Mouse (Mus musculus): ENCODE results near the gene Sec61g.
"Not testable (repeated sequence)": the region's sequence is repeated elsewhere in the genome, so short reads cannot be mapped to it uniquely, and the experiment has no call there.

Sec61g gene

DNA sequence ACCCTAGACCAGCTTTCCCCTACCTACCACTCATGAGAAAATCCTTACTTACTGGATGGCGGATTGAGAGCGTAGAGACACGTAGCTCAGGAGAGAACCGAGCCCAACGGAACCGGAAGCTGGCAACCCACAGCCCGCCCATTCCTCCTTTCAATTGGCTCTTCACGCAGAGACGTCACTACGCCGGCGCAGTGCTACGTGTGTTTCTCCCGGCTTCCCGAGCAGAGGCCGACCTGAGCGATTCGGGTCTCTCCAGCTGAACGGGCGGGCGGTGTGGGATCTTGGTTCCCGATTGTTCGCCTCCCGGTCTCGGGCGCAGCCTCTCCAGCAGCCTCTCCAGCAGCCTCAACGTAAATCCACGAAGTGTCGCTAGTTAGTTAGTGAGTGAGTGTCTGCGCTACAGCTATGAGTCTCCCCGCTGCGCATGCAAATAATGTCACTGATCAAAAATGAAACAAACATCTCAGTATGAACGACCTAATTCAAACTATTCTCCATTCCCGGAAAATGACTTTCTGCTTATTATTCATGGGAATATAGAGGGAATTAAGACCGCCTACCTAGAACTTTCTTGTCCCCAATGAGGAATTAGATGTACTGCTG lies at the start of gene Sec61g:
Sec61g (minus strand) TSS at position 433 of the 603 bp plus-strand sequence.
- DNase-seq (ENCODE audit: low spot score), result peak; percentile 96

- no peak for DNase-seq (ENCODE audit: low spot score)
Measured at GRCm38 (mm10) chr11:16546421-16547163, 38.3 kb upstream of the Sec61g start.

DNA sequence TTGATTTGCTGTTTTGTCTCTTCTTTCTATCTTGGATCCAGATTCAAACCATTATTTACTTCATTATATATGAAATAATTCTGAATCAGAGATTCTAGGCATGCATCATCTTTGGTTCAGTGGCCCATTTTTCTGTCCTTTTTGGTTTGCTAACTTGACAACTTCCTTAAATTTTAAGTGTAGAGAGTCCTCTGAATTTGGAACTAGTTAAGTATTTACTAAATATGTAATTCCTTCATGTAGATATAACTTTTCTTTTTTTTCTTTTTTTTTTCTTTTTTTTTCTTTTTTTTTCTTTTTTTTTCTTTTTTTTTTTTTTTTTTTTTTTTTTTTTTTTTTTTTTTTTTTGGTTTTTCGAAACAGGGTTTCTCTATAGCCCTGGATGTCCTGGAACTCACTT lies 29.1 kb upstream of the Sec61g start:
- no peak for DNase-seq (ENCODE audit: low spot score)

DNA sequence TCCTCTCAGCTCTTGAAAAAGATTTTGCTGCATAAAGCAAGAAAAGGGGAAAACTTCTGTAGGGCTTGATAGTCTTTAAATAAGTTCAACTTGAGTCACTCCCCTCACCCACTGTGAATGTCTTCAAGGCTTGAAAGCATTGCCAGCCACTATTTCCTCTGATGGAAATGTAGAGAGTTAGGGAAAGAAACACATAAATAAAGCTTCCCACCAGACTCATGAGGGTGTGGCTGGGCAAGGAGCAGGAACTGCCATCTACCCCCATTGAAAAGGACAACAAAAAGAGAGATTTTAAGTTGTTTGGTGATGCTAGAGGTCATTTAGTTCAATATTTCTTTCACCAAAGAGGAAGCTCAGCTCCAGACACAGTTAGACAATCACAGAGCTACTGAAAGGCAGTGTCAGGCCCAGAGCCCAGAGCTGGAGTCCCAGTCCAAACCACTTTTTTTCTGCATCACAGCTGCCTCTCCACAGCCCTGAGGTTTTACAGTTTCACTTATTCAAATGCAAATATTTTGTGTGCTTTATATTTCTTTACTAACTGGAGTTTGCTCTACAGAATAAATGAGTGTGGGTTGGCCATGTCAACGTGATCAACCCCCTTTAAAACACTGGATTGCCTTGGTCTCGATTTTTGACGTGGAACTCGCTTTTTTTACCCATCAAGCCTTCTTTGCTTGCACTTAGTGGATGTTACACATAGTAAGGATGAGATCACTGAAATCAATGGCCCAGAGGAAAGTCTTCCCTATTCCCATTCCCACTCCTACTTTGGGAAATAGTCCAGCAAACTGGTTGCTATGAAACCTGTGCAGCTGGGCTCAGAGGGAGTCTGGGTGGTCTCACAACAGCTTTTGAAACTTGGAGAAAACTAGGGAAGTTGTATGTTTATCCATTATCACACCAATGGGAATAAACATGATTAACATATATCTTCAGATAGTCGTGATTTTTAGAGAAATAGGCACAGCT lies 26.6 kb upstream of the Sec61g start:
- DNase-seq (ENCODE audit: low spot score), result no peak

DNA sequence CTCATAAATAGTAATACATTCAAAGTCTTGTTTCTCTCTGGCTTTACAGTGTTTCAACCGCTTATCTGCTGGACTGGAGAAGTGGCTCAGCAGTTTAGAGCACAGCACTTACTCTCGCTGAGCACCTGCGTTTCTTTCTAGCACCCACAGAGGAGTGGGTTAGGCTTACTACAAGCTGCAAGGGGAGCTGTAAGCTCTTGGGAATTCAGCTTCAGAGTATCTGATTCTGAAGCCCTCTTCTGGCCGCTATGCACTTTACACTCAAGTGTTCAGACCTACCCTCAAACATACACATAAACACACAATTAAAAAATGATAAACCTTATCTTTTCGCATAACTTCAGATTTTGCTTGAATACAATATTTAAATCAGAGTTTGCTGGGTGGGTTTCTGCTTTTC lies 24.6 kb upstream of the Sec61g start:
- no peak for DNase-seq (ENCODE audit: low spot score)

DNA sequence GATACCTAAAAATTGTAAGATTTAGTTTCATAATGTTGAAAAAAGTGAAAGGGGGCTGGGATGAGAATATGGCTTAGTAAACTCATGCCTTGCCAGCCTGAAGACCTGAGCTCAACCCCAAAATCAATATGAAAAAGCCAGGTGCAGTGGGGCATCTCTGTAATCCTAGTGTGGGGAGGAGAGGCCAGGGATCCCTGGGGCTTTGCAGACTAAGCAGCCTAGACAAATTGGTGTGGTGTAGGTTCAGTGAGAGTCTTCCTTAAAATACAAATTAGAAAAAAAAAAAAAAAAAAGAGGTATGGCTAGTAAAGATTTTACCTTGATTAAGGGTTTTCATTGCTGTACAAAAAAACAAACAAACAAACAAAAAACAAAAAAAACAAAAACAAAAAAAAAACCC lies 20.6 kb upstream of the Sec61g start:
- DNase-seq (ENCODE audit: low spot score), result no peak

DNA sequence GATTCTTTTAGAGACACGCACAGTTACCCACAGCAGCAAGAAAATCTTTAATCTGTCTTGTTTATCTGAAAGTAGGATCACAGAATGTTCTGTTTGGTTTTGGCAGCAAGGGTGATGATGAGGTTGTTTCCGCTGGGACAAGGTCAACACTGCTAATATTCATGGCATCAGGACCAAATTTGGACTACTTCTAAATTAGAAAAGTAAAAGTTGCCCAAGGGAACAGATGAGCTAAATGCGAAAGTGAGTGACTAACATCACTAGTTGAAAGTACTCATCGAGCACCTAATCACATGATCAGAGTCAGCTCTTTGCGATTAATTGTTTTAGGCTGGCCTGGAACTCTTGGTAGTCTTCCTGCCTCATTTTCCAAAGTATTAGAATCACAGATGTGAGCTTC lies 20.1 kb upstream of the Sec61g start:
- no peak for DNase-seq (ENCODE audit: low spot score)

DNA sequence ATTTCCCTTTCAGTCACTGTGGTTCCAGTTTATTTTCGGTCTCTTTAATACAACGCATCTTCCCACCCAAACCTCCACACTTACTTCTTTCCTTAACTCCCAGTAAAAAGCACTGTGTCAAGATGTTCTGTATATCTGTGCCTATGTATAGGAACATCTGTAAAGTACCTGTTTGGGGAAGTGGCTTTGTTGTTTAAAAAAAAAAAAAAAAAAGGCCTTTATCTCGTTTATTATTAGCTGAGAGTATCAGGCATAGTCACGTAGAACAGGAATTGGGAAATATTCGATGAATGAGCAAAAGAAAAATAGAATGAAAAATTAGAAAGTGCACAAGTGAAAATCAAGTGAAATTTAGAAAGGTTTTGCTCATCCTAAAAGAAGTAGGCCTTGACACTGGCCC lies 19.5 kb upstream of the Sec61g start:
- no peak for DNase-seq (ENCODE audit: low spot score)

DNA sequence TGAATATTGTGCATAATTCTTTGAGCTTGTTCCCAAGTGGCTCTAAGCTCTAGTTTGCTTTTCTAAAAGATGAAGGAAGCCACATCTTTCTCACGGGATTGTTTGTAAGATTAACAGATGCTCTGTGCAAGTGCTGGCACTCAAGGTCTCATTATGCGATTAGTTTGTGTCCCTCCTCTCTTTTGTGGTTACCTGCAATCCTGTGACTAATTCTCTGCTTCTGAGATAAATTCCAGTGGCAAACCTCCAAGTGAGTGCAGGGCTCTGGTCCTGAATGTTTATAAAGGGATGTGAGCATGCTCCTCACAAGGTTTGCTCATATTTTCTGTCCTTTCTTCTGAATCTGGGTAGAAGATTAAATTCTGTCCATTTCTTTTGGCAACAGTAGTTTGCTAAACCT lies 18.2 kb upstream of the Sec61g start:
- no peak for DNase-seq (ENCODE audit: low spot score)

DNA sequence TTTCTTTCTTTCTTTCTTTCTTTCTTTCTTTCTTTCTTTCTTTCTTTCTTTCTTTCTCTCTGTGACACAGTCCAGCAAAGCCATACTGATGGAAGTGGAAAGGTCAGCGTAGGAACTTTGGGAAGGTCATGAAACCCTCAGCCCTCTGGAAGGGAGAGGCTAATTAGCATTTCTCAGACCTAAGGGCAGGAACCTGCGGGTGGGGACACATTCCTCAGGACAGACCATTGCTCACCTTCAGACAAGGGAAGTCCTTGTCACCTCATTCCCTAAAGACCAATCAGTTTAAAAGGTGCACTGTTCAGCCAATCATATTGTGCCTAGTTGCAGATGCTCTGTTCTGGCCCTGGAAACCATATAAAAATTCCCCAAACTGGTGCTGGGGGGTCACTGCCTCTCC lies 17.4 kb upstream of the Sec61g start:
- DNase-seq (ENCODE audit: low spot score), result no peak

GRCm38 (mm10) chr11:16524917-16525640 lies 16.8 kb upstream of the Sec61g start:
- peak; percentile 46 for DNase-seq (ENCODE audit: low spot score)

DNA sequence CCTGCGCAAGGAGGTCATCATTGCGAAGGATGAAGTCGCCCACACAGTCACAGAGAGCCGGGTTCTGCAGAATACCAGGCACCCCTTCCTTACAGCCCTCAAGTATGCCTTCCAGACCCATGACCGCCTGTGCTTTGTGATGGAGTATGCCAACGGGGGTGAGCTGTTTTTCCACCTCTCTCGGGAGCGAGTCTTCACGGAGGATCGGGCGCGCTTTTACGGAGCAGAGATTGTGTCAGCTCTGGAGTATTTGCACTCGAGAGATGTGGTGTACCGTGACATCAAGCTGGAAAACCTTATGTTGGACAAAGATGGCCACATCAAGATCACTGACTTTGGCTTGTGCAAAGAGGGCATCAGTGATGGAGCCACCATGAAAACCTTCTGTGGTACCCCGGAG lies 6.8 kb upstream of the Sec61g start:
- DNase-seq (ENCODE audit: low spot score), result not testable (repeated sequence)

GRCm38 (mm10) chr11:16514221-16514620 lies 5.9 kb upstream of the Sec61g start:
- not testable (repeated sequence) for DNase-seq (ENCODE audit: low spot score)

DNA sequence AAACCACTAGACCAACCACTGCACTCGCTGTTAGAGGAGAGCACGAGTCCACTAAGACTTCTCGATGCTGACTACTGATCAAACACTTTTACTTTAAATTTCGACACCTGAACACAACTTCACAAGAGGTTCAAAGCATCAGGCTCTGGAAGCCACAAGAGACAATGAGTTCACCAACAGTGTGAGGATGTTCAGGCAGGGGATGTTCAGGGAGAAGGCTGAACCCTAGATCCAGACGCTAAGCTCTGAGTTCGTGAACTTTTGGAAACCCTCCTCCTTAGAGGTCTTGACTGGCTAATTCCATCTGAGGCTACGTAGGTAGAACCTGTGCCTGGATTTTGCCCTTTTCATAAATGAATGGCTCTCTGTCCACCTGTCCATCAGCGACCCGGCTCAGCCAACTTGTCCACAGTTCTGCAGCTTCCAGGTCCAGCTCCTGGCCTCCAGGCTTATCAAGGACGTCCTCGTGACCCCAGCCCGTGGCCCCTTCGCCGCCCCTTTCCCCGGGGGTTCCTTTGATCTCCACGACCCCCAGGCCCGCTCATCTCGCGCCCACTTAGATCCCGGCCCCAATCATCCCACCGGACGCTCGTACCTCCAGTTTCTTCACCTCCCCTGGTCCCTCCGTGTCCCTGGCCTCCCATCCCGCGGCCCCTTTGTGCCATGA lies 766 bp downstream of the Sec61g start:
- DNase-seq (ENCODE audit: low spot score), result peak; percentile 43

DNA sequence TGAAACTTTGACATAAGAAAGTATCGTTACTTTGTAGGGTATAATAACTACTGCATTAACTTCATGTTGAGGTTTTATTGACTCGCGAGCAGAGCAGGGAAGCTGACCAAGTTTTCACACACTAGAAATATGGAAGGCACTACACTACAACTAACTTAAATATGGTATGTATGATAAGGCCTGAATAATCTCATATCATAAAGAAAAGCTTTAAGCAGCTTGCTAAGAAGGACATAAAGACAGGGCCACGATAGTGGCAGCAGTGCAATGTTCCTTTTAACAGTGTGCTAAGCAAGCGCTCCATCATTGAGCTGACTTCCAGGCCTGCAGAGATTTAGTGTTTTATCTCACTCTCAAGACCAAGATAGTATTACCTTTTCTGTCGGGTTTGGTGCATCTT lies 2.3 kb downstream of the Sec61g start:
- no peak for DNase-seq (ENCODE audit: low spot score)

GRCm38 (mm10) chr11:16503150-16503549 lies 5.1 kb downstream of the Sec61g start:
- no peak for DNase-seq (ENCODE audit: low spot score)

- DNase-seq (ENCODE audit: low spot score), result no peak
Measured at GRCm38 (mm10) chr11:16502744-16503143, 5.5 kb downstream of the Sec61g start.

- DNase-seq (ENCODE audit: low spot score), result no peak
Measured at GRCm38 (mm10) chr11:16498756-16499680, 9.3 kb downstream of the Sec61g start.

All from MN1 (cell line).